Mouse (Mus musculus): Measurements from ENCODE around the gene 9430097D07Rik.

GRCm38 (mm10) chr2:32539452-32539981 is 36.0 kb downstream of the 9430097D07Rik start:
- TF ChIP-seq E2F4 (IDR thresholded peaks at IDR 0.05; ENCODE audit: insufficient read depth), result no peak
- TF ChIP-seq USF1 (IDR thresholded peaks at IDR 0.05; ENCODE audit: low read depth), result no peak
- TF ChIP-seq MYOD1 (IDR thresholded peaks at IDR 0.05; ENCODE audit: control insufficient read depth in 1 of 3, insufficient read length in 2 of 3, low read depth in 2 of 3), result no peak
- TF ChIP-seq POLR2A (IDR thresholded peaks at IDR 0.05; ENCODE audit: insufficient read length, low read depth), result no peak
- no peak for TF ChIP-seq MYOG (IDR thresholded peaks at IDR 0.05; ENCODE audit: control insufficient read depth in 1 of 3, insufficient read depth in 1 of 3, insufficient read length in 2 of 3, low read depth in 2 of 3)
- TF ChIP-seq SRF (IDR thresholded peaks at IDR 0.05; ENCODE audit: control insufficient read depth, insufficient read length, low read depth), result no peak
- no peak for TF ChIP-seq MAX (IDR thresholded peaks at IDR 0.05; ENCODE audit: low read depth)
- no peak for TF ChIP-seq CEBPB (IDR thresholded peaks at IDR 0.05; ENCODE audit: insufficient read depth, poor library complexity, severe bottlenecking)
- no peak for TF ChIP-seq TCF12 (IDR thresholded peaks at IDR 0.05; ENCODE audit: insufficient read depth, poor library complexity, severe bottlenecking)
- no peak for TF ChIP-seq POLR2AphosphoS2 (IDR thresholded peaks at IDR 0.05; ENCODE audit: insufficient read length, low read depth)
- TF ChIP-seq TCF3 (IDR thresholded peaks at IDR 0.05; ENCODE audit: insufficient read length, low read depth), result no peak

Data from myocyte (in vitro differentiated cells).